Mouse (Mus musculus) ES-Bruce4 (cell line): ENCODE measurements around the gene Sgce.

Experiments used
- CTCF ChIP-seq: IDR thresholded peaks from one replicate; pipeline ENCODE4 v1.8.1; 2011; ENCODE audit warnings: low read depth, low read length
- POLR2A ChIP-seq: IDR thresholded peaks from one replicate; pipeline ENCODE4 v1.8.1; 2011; ENCODE audit warnings: low read length; ENCODE audit not compliant: insufficient read depth

DNA sequence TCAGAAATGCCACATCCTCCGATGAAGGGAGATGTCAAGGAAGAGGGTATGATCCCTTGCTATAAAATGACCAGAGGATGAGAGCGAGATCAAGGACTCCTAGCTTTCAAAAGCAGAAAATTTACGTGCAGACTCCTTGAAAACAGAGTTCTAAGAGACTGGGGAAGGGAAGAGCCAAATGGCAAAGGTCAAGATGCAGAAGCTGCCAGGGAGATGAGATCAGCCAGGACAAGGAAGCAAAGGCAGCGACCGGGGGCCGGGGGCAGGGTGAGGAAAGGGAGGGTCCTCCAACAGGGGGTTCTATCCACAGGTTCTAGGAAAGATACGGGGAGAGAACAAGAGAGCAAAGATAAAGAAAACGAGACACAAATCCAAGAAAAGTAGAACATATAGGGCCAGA, 15.3 kb downstream of the Sgce start:
- TF ChIP-seq CTCF = no peak
- no peak for TF ChIP-seq POLR2A
